Mouse (Mus musculus) lung, postnatal 10 days (tissue): ENCODE data around the gene Jph3.

Experiments
- DNase-seq: peaks from one replicate; pipeline ENCODE4 v3.0.0; 2021

Jph3 gene

GRCm38 (mm10) chr8:121842064-121842955 is 112.9 kb downstream of the Jph3 start:
- no peak for DNase-seq

GRCm38 (mm10) chr8:121843184-121843733 is 113.8 kb downstream of the Jph3 start:
- no peak for DNase-seq
